Mouse (Mus musculus): ENCODE measurements around the gene Gart. TPM values are rescaled to one million over a fixed set of nuclear protein-coding genes. Genes with fewer than 3 reads are reported as not detected.

Gart gene
- polyA plus RNA-seq, 1 experiment, result 64.1 TPM

DNA sequence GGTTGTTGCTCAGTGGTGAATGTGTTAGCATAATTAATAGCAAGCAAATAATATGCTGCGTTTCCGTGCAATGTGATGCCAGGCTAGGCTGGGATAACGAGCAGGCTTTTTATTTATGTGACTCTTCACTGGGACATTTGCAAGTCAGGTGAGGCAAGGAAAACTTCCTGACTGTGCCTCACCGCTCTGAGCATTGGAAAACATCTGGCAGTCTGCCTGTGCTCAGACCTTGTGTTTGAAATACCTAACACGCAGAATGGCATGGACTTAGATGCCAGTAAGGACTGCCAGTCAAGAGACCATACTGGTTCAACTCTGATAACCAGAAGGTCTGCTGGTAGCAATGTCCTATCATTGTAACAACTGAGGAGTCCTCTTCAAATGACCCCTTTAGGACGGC is 41.6 kb downstream of the Gart start:
- H3K4me2 ChIP-seq (ENCODE audit: low read depth), result no peak overlapping the region
- peaks cover 7% of the 10 kb centered on the region for H3K27me3 ChIP-seq (ENCODE audit: control insufficient read depth, insufficient read depth, insufficient read length)
- H3K79me2 ChIP-seq (ENCODE audit: control insufficient read depth, insufficient read depth), result no peaks in the 10 kb centered on the region
- H3ac ChIP-seq (ENCODE audit: control insufficient read depth, insufficient read length), result no peak overlapping the region
- TF ChIP-seq E2F4 (IDR thresholded peaks at IDR 0.05; ENCODE audit: insufficient read depth), result no peak
- TF ChIP-seq REST (IDR thresholded peaks at IDR 0.05; ENCODE audit: insufficient read depth, insufficient read length), result no peak
- no peak for TF ChIP-seq USF1 (IDR thresholded peaks at IDR 0.05; ENCODE audit: low read depth)
- no peak for TF ChIP-seq MYOG (IDR thresholded peaks at IDR 0.05; ENCODE audit: control insufficient read depth in 1 of 3, insufficient read depth in 1 of 3, insufficient read length in 2 of 3, low read depth in 2 of 3)
- no peak for TF ChIP-seq CEBPB (IDR thresholded peaks at IDR 0.05; ENCODE audit: insufficient read depth, poor library complexity, severe bottlenecking)
- no peak for TF ChIP-seq TCF3 (IDR thresholded peaks at IDR 0.05; ENCODE audit: insufficient read length, low read depth)
- TF ChIP-seq SRF (IDR thresholded peaks at IDR 0.05; ENCODE audit: control insufficient read depth, insufficient read length, low read depth), result no peak
- TF ChIP-seq POLR2A (IDR thresholded peaks at IDR 0.05; ENCODE audit: insufficient read length, low read depth), result no peak
- TF ChIP-seq TCF12 (IDR thresholded peaks at IDR 0.05; ENCODE audit: insufficient read depth, poor library complexity, severe bottlenecking), result no peak
- H3K36me3 ChIP-seq (ENCODE audit: control insufficient read depth, insufficient read depth), result no peaks in the 10 kb centered on the region
- H3K4me3 ChIP-seq, result no peak overlapping the region

DNA sequence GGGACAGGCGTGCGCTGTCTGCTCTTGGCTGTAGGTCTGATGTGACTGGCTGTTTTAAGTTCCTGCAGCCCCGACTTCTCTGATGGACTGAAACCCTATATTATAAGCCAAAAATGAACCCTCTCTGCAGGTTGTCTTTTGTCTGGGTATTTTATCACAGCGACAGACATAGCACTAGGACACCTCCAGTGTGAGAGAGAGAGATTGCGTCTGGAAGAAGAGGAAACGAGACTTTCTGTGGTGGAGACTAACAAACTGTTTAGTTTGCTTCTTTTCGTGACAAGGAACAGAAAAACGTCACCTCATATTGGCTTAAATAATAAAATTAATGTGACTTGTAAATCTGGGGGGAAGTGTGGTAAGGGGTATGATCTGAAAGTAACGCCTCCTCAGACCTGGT is 45.1 kb downstream of the Gart start:
- Histone ChIP-seq H3K4me2 (ENCODE audit: low read depth) (no peak overlapping the region), H3K4me3 (no peak overlapping the region), H3K79me2 (ENCODE audit: control insufficient read depth, insufficient read depth) (no peaks in the 10 kb centered on the region), H3K36me3 (ENCODE audit: control insufficient read depth, insufficient read depth) (no peaks in the 10 kb centered on the region), H3K27me3 (ENCODE audit: control insufficient read depth, insufficient read depth, insufficient read length) (peaks cover 7% of the 10 kb centered on the region), H3ac (ENCODE audit: control insufficient read depth, insufficient read length) (no peak overlapping the region)
- no peak for TF ChIP-seq TCF3 (IDR thresholded peaks at IDR 0.05; ENCODE audit: insufficient read length, low read depth)
- TF ChIP-seq MAX (IDR thresholded peaks at IDR 0.05; ENCODE audit: low read depth), result no peak
- no peak for TF ChIP-seq REST (IDR thresholded peaks at IDR 0.05; ENCODE audit: insufficient read depth, insufficient read length)
- TF ChIP-seq POLR2AphosphoS2 (IDR thresholded peaks at IDR 0.05; ENCODE audit: insufficient read length, low read depth), result no peak

DNA sequence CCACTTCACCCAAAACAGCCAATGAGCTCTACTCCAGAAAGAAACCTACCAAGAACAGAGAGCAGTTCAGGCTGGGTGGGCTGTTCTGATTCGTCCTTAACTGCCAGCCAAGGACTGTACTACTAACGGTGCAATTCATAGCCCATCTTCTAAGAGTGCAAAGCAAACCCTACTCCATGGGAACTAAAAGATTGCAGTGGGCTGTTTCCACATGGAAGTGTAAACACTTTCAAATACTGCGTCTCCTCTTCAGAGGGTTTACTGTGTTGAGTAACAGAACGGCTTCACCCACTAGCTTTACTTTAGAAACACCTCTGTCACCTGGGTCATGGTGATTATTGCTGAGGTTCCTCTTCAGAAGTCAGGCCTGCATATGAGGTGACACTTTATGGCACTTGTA is 45.7 kb downstream of the Gart start:
- Histone ChIP-seq H3ac (ENCODE audit: control insufficient read depth, insufficient read length) (no peak overlapping the region), H3K27me3 (ENCODE audit: control insufficient read depth, insufficient read depth, insufficient read length) (peaks cover 7% of the 10 kb centered on the region), H3K4me3 (no peak overlapping the region), H3K79me2 (ENCODE audit: control insufficient read depth, insufficient read depth) (no peaks in the 10 kb centered on the region), H3K36me3 (ENCODE audit: control insufficient read depth, insufficient read depth) (no peaks in the 10 kb centered on the region), H3K4me2 (ENCODE audit: low read depth) (no peak overlapping the region)
- TF ChIP-seq SRF (IDR thresholded peaks at IDR 0.05; ENCODE audit: control insufficient read depth, insufficient read length, low read depth) (no peak), TCF12 (IDR thresholded peaks at IDR 0.05; ENCODE audit: insufficient read depth, poor library complexity, severe bottlenecking) (no peak), TCF3 (IDR thresholded peaks at IDR 0.05; ENCODE audit: insufficient read length, low read depth) (no peak), POLR2A (IDR thresholded peaks at IDR 0.05; ENCODE audit: insufficient read length, low read depth) (no peak), E2F4 (IDR thresholded peaks at IDR 0.05; ENCODE audit: insufficient read depth) (no peak), USF1 (IDR thresholded peaks at IDR 0.05; ENCODE audit: low read depth) (no peak)

DNA sequence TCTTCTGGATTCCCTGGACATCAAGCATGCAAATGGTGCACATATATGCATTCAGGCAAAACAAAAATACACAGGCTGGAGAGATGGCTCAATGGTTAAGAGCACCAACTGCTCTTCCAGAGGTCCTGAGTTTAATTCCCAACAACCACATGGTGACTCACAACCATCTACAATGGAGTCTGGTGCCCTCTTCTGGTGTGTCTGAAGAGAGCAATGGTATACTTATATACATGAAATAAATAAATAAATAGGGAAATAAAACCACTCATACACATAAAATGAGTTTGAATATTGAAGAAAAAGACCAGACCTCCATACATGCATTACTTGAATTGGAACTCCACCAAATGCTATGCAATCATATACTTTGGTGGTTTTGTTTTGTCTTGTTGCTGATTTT is 47.5 kb downstream of the Gart start:
- Histone ChIP-seq H3K4me3 (no peak overlapping the region), H3ac (ENCODE audit: control insufficient read depth, insufficient read length) (no peak overlapping the region), H3K4me2 (ENCODE audit: low read depth) (no peak overlapping the region), H3K79me2 (ENCODE audit: control insufficient read depth, insufficient read depth) (no peaks in the 10 kb centered on the region), H3K27me3 (ENCODE audit: control insufficient read depth, insufficient read depth, insufficient read length) (peaks cover 7% of the 10 kb centered on the region), H3K36me3 (ENCODE audit: control insufficient read depth, insufficient read depth) (no peaks in the 10 kb centered on the region)
- TF ChIP-seq TCF3 (IDR thresholded peaks at IDR 0.05; ENCODE audit: insufficient read length, low read depth) (no peak), TCF12 (IDR thresholded peaks at IDR 0.05; ENCODE audit: insufficient read depth, poor library complexity, severe bottlenecking) (no peak), MYOD1 (IDR thresholded peaks at IDR 0.05; ENCODE audit: control insufficient read depth in 1 of 3, insufficient read length in 2 of 3, low read depth in 2 of 3) (no peak), E2F4 (IDR thresholded peaks at IDR 0.05; ENCODE audit: insufficient read depth) (no peak), REST (IDR thresholded peaks at IDR 0.05; ENCODE audit: insufficient read depth, insufficient read length) (no peak), POLR2A (IDR thresholded peaks at IDR 0.05; ENCODE audit: insufficient read length, low read depth) (no peak), CEBPB (IDR thresholded peaks at IDR 0.05; ENCODE audit: insufficient read depth, poor library complexity, severe bottlenecking) (no peak), SRF (IDR thresholded peaks at IDR 0.05; ENCODE audit: control insufficient read depth, insufficient read length, low read depth) (no peak), POLR2AphosphoS2 (IDR thresholded peaks at IDR 0.05; ENCODE audit: insufficient read length, low read depth) (no peak), MAX (IDR thresholded peaks at IDR 0.05; ENCODE audit: low read depth) (no peak), MYOG (IDR thresholded peaks at IDR 0.05; ENCODE audit: control insufficient read depth in 1 of 3, insufficient read depth in 1 of 3, insufficient read length in 2 of 3, low read depth in 2 of 3) (no peak), USF1 (IDR thresholded peaks at IDR 0.05; ENCODE audit: low read depth) (no peak)

DNA sequence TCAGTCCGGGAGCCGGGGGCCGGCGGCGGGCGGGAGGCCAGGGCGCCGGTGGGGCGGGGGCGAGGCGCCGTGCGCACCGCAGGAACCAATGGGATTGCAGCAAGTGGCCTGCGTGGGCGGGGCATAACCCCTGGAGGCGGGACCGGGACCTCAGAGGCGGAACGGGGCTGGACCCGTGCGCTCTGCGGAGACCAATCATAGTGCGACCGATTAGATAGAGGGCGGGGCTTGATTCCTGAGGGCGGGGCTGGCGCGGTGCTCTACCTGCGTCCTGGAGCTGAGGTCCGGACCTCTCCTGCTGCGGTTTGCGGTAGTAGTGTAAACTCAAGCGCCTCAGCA is 49.1 kb downstream of the Gart start, which contains the start of gene Tmem50b:
TSS of gene Tmem50b (minus strand) at position 129 of the 339 bp plus-strand sequence.
- Histone ChIP-seq H3K27me3 (ENCODE audit: control insufficient read depth, insufficient read depth, insufficient read length) (peaks cover 7% of the 10 kb centered on the region), H3K4me3 (peak within 1 kb of the TSS; percentile 31), H3K36me3 (ENCODE audit: control insufficient read depth, insufficient read depth) (no peaks in the 10 kb centered on the region), H3ac (ENCODE audit: control insufficient read depth, insufficient read length) (peak within 1 kb of the TSS; percentile 87), H3K4me2 (ENCODE audit: low read depth) (peak within 1 kb of the TSS; percentile 90), H3K79me2 (ENCODE audit: control insufficient read depth, insufficient read depth) (no peaks in the 10 kb centered on the region)
- TF ChIP-seq MYOD1 (IDR thresholded peaks at IDR 0.05; ENCODE audit: control insufficient read depth in 1 of 3, insufficient read length in 2 of 3, low read depth in 2 of 3) (peak in 1 of 3 experiments; percentile 1), POLR2AphosphoS2 (IDR thresholded peaks at IDR 0.05; ENCODE audit: insufficient read length, low read depth) (no peak)

All from myocyte (in vitro differentiated cells).